Mouse (Mus musculus): ENCODE measurements around the gene Htr7.

The Htr7 gene

GRCm38 (mm10) chr19:35997384-35997783, 59.9 kb downstream of the Htr7 start:
- in situ Hi-C loops (cut with MboI; ENCODE audit: low pct_unique_long_range_greater_than_20kb in 1 of 2, low sequenced_read_pairs in 2 of 2, unreplicated experiment in 1 of 2), result no loop called here

DNA sequence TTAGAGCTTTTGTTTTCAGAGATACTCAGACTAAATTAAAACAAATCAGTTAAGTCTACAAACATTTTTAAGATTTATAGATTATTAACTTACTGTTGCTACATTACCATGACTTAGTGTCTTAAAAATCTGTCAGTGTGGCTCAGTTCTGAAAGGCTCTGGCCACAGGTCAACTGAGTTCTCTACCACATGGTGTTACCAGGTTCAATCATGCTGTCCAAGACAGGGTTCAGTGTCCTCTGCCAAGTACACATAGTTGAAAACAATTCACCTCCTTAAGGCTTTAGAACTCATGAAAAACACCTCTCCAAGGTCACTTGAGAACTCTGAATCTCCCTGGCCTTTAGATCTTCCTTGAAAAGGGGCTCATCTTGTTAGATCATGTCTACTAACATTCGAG, 69.8 kb downstream of the Htr7 start:
- in situ Hi-C loops (cut with MboI; ENCODE audit: low pct_unique_long_range_greater_than_20kb in 1 of 2, low sequenced_read_pairs in 2 of 2, unreplicated experiment in 1 of 2), result no loop called here

GRCm38 (mm10) chr19:35974681-35975080, 82.6 kb downstream of the Htr7 start:
- in situ Hi-C loops (cut with MboI; ENCODE audit: low pct_unique_long_range_greater_than_20kb in 1 of 2, low sequenced_read_pairs in 2 of 2, unreplicated experiment in 1 of 2), result no loop called here

- in situ Hi-C loops (cut with MboI; ENCODE audit: low pct_unique_long_range_greater_than_20kb in 1 of 2, low sequenced_read_pairs in 2 of 2, unreplicated experiment in 1 of 2), result no loop called here
These were observed 99.7 kb downstream of the Htr7 start for GRCm38 (mm10) chr19:35957656-35958055.

- in situ Hi-C loops (cut with MboI; ENCODE audit: low pct_unique_long_range_greater_than_20kb in 1 of 2, low sequenced_read_pairs in 2 of 2, unreplicated experiment in 1 of 2), result no loop called here
These were observed 101.6 kb downstream of the Htr7 start for GRCm38 (mm10) chr19:35955698-35956097.

DNA sequence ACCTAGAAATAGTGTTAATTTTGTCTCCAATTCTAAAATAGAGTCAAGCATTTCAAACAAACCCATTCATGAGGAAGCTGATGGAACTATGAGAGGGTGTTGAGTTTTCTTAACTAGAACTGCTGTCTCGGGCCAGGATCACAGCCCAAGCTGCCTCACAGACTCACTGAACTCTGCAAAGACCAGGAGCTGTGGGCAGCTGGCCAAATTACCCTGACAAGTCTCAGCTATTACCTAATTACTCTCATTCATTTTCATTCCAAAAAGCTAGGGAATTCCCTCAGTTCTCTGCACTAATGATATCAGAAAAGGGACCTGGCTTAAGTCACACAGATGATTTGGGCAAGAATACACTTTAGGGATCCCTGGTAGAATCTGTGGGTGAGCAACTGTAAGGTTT, 107.4 kb downstream of the Htr7 start:
- in situ Hi-C loops (cut with MboI; ENCODE audit: low pct_unique_long_range_greater_than_20kb in 1 of 2, low sequenced_read_pairs in 2 of 2, unreplicated experiment in 1 of 2), result no loop called here

DNA sequence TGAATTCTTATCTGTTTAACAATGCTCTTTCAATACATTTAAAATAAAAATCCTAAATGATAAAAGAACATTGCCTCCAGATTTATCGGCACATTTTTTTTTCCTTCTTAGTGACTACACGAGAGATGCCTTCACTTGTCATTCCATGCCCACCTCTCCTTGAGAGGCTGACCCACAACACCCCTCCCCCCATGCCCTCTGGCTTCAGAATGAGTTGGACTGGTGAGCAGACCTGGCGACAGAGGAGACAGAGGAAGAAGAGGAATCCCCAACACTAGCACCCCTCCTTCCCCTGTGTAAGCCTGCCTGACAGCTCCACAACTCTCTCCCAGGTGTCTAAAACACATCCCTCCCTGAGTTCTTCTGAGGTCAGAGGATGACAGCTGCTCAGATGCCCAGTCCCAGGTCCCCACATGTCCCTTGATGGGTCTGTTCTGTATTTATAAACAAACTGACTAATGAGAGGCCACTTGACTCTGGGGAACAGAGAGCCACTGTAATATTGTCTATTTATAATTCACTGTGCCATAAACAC, 132.3 kb downstream of the Htr7 start:
- in situ Hi-C loops (cut with MboI; ENCODE audit: low pct_unique_long_range_greater_than_20kb in 1 of 2, low sequenced_read_pairs in 2 of 2, unreplicated experiment in 1 of 2), result no loop called here

- in situ Hi-C loops (cut with MboI; ENCODE audit: low pct_unique_long_range_greater_than_20kb in 1 of 2, low sequenced_read_pairs in 2 of 2, unreplicated experiment in 1 of 2), result no loop called here
These were observed 132.9 kb downstream of the Htr7 start for GRCm38 (mm10) chr19:35924418-35924817.
